Mouse (Mus musculus) hindbrain, embryonic 16.5 days (tissue): Measurements from ENCODE around the gene Gm853. TPM values are rescaled to one million over a fixed set of nuclear protein-coding genes. Genes with fewer than 3 reads are reported as not detected.

ENCODE experiments used
- ATAC-seq: fragments of 200-750 bp; cut with Nextera tagmentation; 2 replicates; pipeline ENCODE4 v1.8.0; 2017; ENCODE audit warnings: moderate TSS enrichment, moderate library complexity
- H3K27ac ChIP-seq: fragments of 300-500 bp; sonication (generic); 2 replicates; pipeline ENCODE4 v1.5.1; 2014; ENCODE audit warnings: low read depth, mild to moderate bottlenecking, control low read depth, low read length, moderate library complexity
- H3K27me3 ChIP-seq: fragments of 300-500 bp; sonication (generic); replicated peaks from 2 replicates; pipeline ENCODE4 v1.6.1; 2014; ENCODE audit warnings: low read length; ENCODE audit not compliant: control insufficient read depth, insufficient read depth
- H3K36me3 ChIP-seq: fragments of 300-500 bp; sonication (generic); 2 replicates; pipeline ENCODE4 v1.6.1; 2014; ENCODE audit warnings: mild to moderate bottlenecking, low read length, moderate library complexity, mixed read lengths; ENCODE audit not compliant: control insufficient read depth, insufficient read depth
- H3K4me1 ChIP-seq: fragments of 300-500 bp; sonication (generic); 2 replicates; pipeline ENCODE4 v1.6.1; 2014; ENCODE audit warnings: low read depth, low read length; ENCODE audit not compliant: control insufficient read depth, insufficient read depth
- H3K4me2 ChIP-seq: fragments of 300-500 bp; sonication (generic); 2 replicates; pipeline ENCODE4 v1.6.1; 2014; ENCODE audit warnings: mild to moderate bottlenecking, low read length, control low read depth, moderate library complexity
- H3K4me3 ChIP-seq: fragments of 300-500 bp; sonication (generic); 2 replicates; pipeline ENCODE4 v1.5.1; 2014; ENCODE audit warnings: mild to moderate bottlenecking, low read length, control low read depth, moderate library complexity
- H3K9ac ChIP-seq: fragments of 300-500 bp; sonication (generic); 2 replicates; pipeline ENCODE4 v1.6.1; 2014; ENCODE audit warnings: low read depth, mild to moderate bottlenecking, control low read depth, low read length, moderate library complexity
- H3K9me3 ChIP-seq: fragments of 300-500 bp; sonication (generic); 2 replicates; pipeline ENCODE4 v1.6.1; 2014; ENCODE audit warnings: mild to moderate bottlenecking, low read length, moderate library complexity; ENCODE audit not compliant: control insufficient read depth
- WGBS: fragments of 180-500 bp; shearing (Covaris S2); extraction: QIAGEN DNeasy Blood & Tissue Kit; methylation state at CpG from one replicate; pipeline ENCODE4 v1.1.7; 2014; 5-methylcytosine and 5-hydroxymethylcytosine counted together
- polyA plus RNA-seq: library from polyadenylated mRNA; unstranded; fragments of >200 nt; fragmentation: Nextera tagmentation; extraction: Ambion mirVana; gene quantifications from 2 replicates; pipeline ENCODE4 v1.2.1, GENCODE M21; 2015

Gene Gm853
- polyA plus RNA-seq, 1 experiment from 2014 or later, result 1.4 TPM

- Histone ChIP-seq H3K4me2 (no peak overlapping the region), H3K27ac (no peak overlapping the region), H3K9me3 (no peaks in the 10 kb centered on the region), H3K4me3 (no peak overlapping the region), H3K27me3 (no peaks in the 10 kb centered on the region), H3K4me1 (no peaks in the 10 kb centered on the region), H3K9ac (no peak overlapping the region), H3K36me3 (no peaks in the 10 kb centered on the region)
- ATAC-seq, result no peak
- 73% methylated on average over 4 of the region's 4 CpGs for WGBS
Measured at GRCm38 (mm10) chr4:130237607-130238006, 15.4 kb upstream of the Gm853 start.

GRCm38 (mm10) chr4:130236361-130236760 lies 14.2 kb upstream of the Gm853 start:
- Histone ChIP-seq H3K4me3 (no peak overlapping the region), H3K9ac (no peak overlapping the region), H3K27ac (no peak overlapping the region), H3K4me2 (no peak overlapping the region), H3K9me3 (no peaks in the 10 kb centered on the region), H3K27me3 (no peaks in the 10 kb centered on the region), H3K4me1 (no peaks in the 10 kb centered on the region), H3K36me3 (no peaks in the 10 kb centered on the region)
- no peak for ATAC-seq
- WGBS, result 52% methylated on average over 8 of the region's 8 CpGs

- H3K4me3 ChIP-seq, result no peak overlapping the region
- no peaks in the 10 kb centered on the region for H3K4me1 ChIP-seq
- no peaks in the 10 kb centered on the region for H3K36me3 ChIP-seq
- H3K9ac ChIP-seq, result no peak overlapping the region
- no peak overlapping the region for H3K27ac ChIP-seq
- H3K9me3 ChIP-seq, result no peaks in the 10 kb centered on the region
- no peaks in the 10 kb centered on the region for H3K27me3 ChIP-seq
- H3K4me2 ChIP-seq, result no peak overlapping the region
- no peak for ATAC-seq
Measured at GRCm38 (mm10) chr4:130224071-130224470, 1.9 kb upstream of the Gm853 start.

DNA sequence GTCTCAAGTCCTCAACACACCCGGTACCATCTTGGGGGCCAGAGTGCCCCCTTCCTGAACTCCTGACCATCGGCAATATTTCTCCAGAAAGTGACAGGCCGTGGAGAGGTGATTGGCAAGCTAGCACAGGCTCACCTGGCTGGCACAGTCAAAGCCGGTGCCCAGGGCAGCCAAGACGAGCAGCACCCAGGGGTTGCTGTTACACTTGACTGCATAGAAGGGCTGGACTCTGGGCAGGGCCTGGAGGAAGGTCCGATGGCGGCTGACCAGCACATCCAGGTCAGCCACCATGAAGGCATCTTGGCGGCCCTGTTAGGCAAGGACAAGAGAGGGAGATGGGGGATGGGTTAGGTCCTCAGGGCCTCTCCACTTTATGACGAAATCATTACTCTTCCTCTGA lies 2.0 kb downstream of the Gm853 start:
- Histone ChIP-seq H3K4me1 (no peaks in the 10 kb centered on the region), H3K27me3 (no peaks in the 10 kb centered on the region), H3K4me2 (no peak overlapping the region), H3K9ac (no peak overlapping the region), H3K4me3 (no peak overlapping the region), H3K9me3 (no peaks in the 10 kb centered on the region), H3K36me3 (no peaks in the 10 kb centered on the region), H3K27ac (no peak overlapping the region)
- ATAC-seq, result no peak
- WGBS, result 86% methylated on average over 9 of the region's 9 CpGs

GRCm38 (mm10) chr4:130215392-130215791 lies 6.8 kb downstream of the Gm853 start:
- Histone ChIP-seq H3K27me3 (no peaks in the 10 kb centered on the region), H3K27ac (no peak overlapping the region), H3K4me1 (no peaks in the 10 kb centered on the region), H3K9me3 (no peaks in the 10 kb centered on the region), H3K36me3 (no peaks in the 10 kb centered on the region), H3K4me3 (no peak overlapping the region), H3K4me2 (no peak overlapping the region), H3K9ac (no peak overlapping the region)
- WGBS, result 94% methylated on average over 8 of the region's 8 CpGs
- ATAC-seq, result no peak

GRCm38 (mm10) chr4:130213857-130214256 lies 8.3 kb downstream of the Gm853 start:
- Histone ChIP-seq H3K4me1 (no peaks in the 10 kb centered on the region), H3K9ac (no peak overlapping the region), H3K27me3 (no peaks in the 10 kb centered on the region), H3K4me3 (no peak overlapping the region), H3K36me3 (no peaks in the 10 kb centered on the region), H3K9me3 (no peaks in the 10 kb centered on the region), H3K27ac (no peak overlapping the region), H3K4me2 (no peak overlapping the region)
- WGBS, result 78% methylated on average over 10 of the region's 10 CpGs
- no peak for ATAC-seq

DNA sequence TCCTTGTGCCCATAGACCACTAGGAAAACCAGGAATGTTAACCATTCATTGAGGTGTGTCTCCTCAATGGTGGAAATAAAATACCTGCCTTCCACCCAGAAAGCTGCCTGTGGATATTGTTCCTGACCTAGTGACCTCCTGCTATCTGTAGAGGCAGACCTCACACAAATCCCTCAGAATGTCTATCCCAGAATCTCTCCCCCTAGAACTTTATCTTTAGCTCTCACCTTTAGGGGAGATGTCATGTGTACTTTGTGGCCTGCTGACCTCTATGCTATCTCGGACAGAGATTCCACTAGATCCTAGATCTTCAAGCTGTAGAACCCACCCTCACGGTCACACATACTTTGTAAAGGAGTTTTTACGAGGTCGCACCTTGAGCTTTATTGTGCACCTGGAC lies 9.0 kb downstream of the Gm853 start:
- Histone ChIP-seq H3K9me3 (no peaks in the 10 kb centered on the region), H3K4me2 (no peak overlapping the region), H3K9ac (no peak overlapping the region), H3K4me1 (no peaks in the 10 kb centered on the region), H3K4me3 (no peak overlapping the region), H3K27ac (no peak overlapping the region), H3K36me3 (no peaks in the 10 kb centered on the region), H3K27me3 (no peaks in the 10 kb centered on the region)
- ATAC-seq, result no peak
- WGBS, result 92% methylated on average over 4 of the region's 4 CpGs

GRCm38 (mm10) chr4:130212421-130212820 lies 9.8 kb downstream of the Gm853 start:
- H3K4me3 ChIP-seq, result no peak overlapping the region
- ATAC-seq, result no peak
- no peaks in the 10 kb centered on the region for H3K9me3 ChIP-seq
- H3K9ac ChIP-seq, result no peak overlapping the region
- no peak overlapping the region for H3K4me2 ChIP-seq
- H3K27me3 ChIP-seq, result no peaks in the 10 kb centered on the region
- WGBS, result 81% methylated on average over 7 of the region's 7 CpGs
- H3K36me3 ChIP-seq, result no peaks in the 10 kb centered on the region
- H3K27ac ChIP-seq, result no peak overlapping the region
- H3K4me1 ChIP-seq, result no peaks in the 10 kb centered on the region

DNA sequence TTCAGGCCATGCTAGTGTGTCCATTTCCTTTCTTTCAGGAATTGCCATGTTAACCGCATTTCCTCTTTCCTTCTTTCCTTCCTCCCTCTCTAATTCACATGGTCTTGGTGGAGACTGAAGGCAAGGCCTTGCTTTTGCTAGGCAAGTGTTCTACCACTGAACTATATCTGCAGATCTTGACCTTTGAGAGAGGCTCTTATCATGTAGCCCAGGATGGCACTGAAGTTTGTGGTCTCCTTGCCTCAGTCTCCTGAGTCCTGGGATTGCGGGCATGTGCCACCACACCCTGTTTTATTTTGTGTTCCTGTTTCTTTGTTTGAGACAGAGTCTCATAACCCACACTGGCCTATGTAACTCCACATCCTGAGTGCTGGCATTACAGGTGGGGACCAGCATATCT lies 10.3 kb downstream of the Gm853 start:
- Histone ChIP-seq H3K9ac (no peak overlapping the region), H3K4me3 (no peak overlapping the region), H3K4me2 (no peak overlapping the region), H3K9me3 (no peaks in the 10 kb centered on the region), H3K27me3 (no peaks in the 10 kb centered on the region), H3K36me3 (no peaks in the 10 kb centered on the region), H3K4me1 (no peaks in the 10 kb centered on the region), H3K27ac (no peak overlapping the region)
- WGBS, result 96% methylated on average over 2 of the region's 2 CpGs
- no peak for ATAC-seq
